Mouse (Mus musculus): Measurements from ENCODE around the gene Psmb7.
A peak's percentile ranks its signal among the peaks of the same experiment; 100 is the strongest.

Gene Psmb7

GRCm38 (mm10) chr2:38637716-38638267 is 6.1 kb downstream of the Psmb7 start:
- no peak for DNase-seq

GRCm38 (mm10) chr2:38630574-38630973 is 13.3 kb downstream of the Psmb7 start:
- no peak for DNase-seq

GRCm38 (mm10) chr2:38629451-38629850 is 14.4 kb downstream of the Psmb7 start:
- DNase-seq: no peak

- DNase-seq: no peak
Measured at GRCm38 (mm10) chr2:38628801-38629200, 15.1 kb downstream of the Psmb7 start.

- DNase-seq: no peak
Measured at GRCm38 (mm10) chr2:38623821-38624590, 19.9 kb downstream of the Psmb7 start.

DNA sequence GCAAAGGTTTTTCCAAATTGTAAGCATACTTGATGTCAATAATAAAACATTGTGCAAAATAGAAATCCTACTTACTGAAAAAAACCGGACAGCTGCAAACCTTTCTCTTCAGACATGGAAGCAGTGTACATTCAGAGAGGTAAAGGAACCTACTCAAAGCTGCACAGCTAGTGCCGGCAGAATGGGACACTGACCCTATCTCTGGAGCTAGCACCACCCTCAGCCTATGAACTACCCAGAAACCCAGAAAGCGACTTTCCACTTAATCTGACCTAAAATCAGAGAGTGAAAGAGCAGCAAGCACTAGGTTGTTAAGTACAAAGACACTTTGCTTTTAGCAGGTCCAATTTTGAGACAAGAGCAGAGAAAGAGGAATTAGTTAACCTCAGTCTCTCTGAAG is 20.5 kb downstream of the Psmb7 start:
- DNase-seq: no peak

- DNase-seq: peak; percentile 30
Measured at GRCm38 (mm10) chr2:38621610-38622021, 22.3 kb downstream of the Psmb7 start.

- no peak for DNase-seq
Measured at GRCm38 (mm10) chr2:38621076-38621475, 22.8 kb downstream of the Psmb7 start.

DNA sequence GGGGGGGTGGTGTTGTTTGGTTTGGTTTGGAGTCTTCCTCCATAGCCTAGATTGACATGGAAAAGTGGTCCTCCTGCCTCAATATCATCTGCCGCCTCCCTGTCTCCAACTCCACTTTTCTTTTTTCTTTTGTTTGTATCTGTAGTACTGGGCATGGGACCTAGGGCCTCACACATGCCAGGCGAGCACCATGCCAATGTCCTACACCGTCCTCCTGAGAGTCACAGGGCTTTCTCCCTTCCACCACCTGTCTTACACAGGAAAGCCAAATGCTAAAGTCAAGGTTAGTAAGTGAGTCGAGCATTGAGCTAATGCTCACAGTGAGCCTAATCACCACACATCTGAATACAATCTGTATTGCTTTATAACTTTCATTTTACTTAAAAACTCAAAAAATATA is 24.1 kb downstream of the Psmb7 start:
- no peak for DNase-seq

DNA sequence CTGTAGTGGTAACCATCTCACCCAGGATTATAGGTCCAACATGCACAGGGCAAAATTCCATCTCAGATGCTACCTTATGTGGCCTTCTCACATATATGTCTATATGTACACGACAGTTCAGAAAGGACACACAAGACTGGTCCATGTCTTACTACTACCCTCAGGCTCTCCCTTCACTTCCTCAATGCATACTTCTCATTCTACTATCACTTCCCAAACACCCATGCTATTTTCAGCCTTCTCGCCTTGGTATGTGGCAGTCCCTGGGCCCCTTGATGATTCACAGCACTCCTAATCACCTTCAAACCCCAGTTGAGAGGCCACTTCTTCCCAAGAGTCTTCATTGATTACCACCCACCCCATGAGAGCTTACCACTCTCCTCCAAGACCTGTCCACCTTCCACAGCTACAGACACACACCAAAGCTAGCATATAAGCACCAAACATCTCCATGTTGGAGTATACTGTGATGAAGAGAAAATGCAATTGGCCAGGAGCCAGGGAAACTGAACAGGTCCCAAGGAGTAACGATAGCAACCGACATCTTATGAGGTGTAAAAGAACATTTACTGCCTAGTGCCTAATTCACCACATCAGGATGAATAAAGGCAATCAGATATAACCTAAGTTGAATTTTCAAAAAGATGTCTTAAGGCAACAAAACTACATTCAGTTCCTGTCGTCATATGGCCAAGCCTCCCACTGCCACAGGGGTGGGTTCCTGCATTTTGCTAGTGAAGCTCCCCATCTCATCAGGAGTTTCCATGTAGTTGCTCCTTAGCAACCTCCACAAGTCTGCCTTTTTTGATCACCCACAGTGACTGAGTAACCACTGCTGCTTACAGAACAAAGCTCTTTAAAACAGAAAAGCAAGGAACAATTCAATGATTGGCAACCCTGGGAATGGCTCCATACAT is 26.7 kb downstream of the Psmb7 start:
- DNase-seq: no peak

DNA sequence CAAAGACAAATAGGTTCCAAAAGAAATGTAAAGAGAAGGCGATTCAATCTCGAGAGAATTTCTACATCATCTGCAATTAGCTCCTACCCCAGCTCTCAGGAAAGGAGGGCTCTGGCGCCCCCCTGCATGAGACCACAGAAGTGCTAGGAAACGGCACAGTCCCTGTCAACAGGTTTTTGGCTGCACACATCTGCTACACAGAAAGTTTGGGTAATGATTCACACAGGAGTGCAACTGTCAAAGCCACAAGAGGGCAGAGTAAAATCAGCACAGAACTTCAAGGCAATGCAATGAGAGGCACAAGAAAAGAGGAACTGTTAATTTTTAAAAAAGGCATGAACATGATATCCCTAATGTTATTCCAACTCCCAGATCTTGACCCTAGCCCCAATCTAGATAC is 27.8 kb downstream of the Psmb7 start:
- peak; percentile 26 for DNase-seq

GRCm38 (mm10) chr2:38614437-38614836 is 29.4 kb downstream of the Psmb7 start:
- no peak for DNase-seq

GRCm38 (mm10) chr2:38613576-38613975 is 30.3 kb downstream of the Psmb7 start:
- DNase-seq: no peak

DNA sequence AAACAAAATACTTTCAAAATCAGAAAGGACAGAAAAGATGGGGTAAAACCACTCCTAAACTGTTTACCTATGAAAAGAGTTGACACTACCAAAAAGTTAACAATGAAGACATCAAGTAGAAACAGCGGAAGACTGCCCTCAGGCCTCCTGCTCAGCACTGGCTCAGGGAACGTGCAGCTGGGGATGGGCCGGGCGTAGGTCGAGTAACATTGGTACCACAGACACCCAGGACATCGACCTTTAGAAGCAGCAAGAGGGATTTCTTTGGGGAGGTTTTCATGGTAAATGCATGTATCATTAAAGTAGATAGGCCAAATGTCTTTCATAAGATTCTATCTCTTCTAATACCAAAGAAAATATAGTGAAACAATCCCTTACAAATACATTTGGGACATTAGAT is 31.3 kb downstream of the Psmb7 start:
- no peak for DNase-seq

GRCm38 (mm10) chr2:38610161-38610560 is 33.7 kb downstream of the Psmb7 start:
- DNase-seq: no peak

GRCm38 (mm10) chr2:38609310-38609709 is 34.6 kb downstream of the Psmb7 start:
- DNase-seq: no peak

- no peak for DNase-seq
Measured at GRCm38 (mm10) chr2:38608831-38609309, 35.0 kb downstream of the Psmb7 start.

DNA sequence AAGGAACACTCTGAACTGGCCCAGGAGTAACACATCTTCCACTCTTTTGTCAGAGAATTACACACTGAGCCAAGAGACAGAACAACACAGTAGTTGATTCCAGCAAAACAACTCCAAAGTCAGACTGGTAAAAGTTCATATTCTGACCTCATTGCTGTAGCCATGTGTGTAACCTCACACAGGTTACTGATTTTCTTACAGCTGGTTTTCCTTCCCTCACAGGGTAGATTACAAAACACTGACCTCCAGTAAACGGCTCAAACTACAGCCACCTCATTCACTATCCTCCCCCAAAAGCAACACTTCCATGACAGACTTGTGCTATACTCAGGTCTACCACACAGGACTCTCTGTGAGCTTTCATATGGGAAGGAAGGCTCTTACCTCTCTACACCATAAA is 36.2 kb downstream of the Psmb7 start:
- DNase-seq: no peak

GRCm38 (mm10) chr2:38600842-38601241 is 43.0 kb downstream of the Psmb7 start:
- no peak for DNase-seq

- no peak for DNase-seq
Measured at GRCm38 (mm10) chr2:38598395-38598794, 45.5 kb downstream of the Psmb7 start.

GRCm38 (mm10) chr2:38597896-38598295 is 46.0 kb downstream of the Psmb7 start:
- no peak for DNase-seq

GRCm38 (mm10) chr2:38594874-38595273 is 49.0 kb downstream of the Psmb7 start:
- DNase-seq: no peak

- no peak for DNase-seq
Measured at GRCm38 (mm10) chr2:38591751-38592459, 52.0 kb downstream of the Psmb7 start.
